Mouse (Mus musculus): ENCODE measurements at regions not wholly inside any gene's neighbourhood (a gene's known extent, or its start where the extent isn't known, plus 50 kb on each side); places are given as distances from the start of the nearest gene placed in this dataset.

GRCm38 (mm10) chr1:159445465-159445864, 78.1 kb upstream of the Tnr start:
- TF ChIP-seq EP300 (IDR thresholded peaks at IDR 0.05; ENCODE audit: low read depth) = no peak
- TF ChIP-seq CTCF (IDR thresholded peaks at IDR 0.05; ENCODE audit: low read depth) = no peak
